Mouse (Mus musculus): ENCODE data around the gene Rnf26. TPM values are rescaled to one million over a fixed set of nuclear protein-coding genes. Genes with fewer than 3 reads are reported as not detected.

Gene Rnf26
- 8.5 and 11.1 TPM in 2 replicates for polyA plus RNA-seq (2012)

DNA sequence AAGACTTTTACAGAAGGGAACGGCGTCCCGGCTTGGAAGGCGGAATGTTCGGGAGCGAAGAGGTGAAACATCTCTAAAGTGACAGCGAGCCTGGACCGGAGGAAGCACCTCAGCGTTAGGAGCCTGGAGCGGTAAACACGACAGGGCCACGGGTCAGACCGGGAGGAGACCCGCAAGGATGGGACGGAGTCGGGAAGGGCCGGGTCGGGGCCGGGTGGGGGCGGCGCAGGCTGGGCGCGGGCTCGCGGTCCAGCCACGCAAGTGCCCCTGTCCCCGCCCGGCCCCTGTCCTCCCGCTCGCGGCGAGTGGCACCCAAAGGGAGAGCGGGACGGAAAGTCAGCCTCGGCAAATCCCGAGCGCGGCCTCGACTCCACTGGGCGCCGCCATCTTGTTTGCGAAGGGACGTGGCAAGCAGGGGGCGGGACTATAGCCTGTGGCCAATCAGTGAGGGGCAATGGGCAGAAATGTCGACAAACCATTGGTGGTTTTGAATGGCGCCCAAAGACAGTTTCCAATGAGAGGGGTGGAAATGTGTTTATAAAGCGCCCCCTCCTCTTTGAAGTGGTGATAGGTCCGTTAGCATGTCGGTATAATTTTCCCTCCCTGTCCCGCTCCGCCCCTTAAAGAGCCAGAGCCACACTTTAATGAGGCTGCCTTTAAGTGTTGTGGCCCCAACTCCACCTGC is at the start of gene Rnf26, which contains the start of gene Gm49380:
TSS of gene Rnf26 (minus strand) at position 413 of the 685 bp plus-strand sequence.
TSS of gene Gm49380 (minus strand) at position 396 of the 685 bp plus-strand sequence.
- H3K9me3 ChIP-seq (ENCODE audit: control insufficient read depth, low read length), result no peaks in the 10 kb centered on the region
- no peaks in the 10 kb centered on the region for H3K27me3 ChIP-seq (ENCODE audit: control insufficient read depth)
- H3K36me3 ChIP-seq (ENCODE audit: control insufficient read depth), result peaks cover 33% of the 10 kb centered on the region
- peaks cover 46% of the 10 kb centered on the region for H3K4me1 ChIP-seq (ENCODE audit: control insufficient read depth)
- no peak for TF ChIP-seq TAL1 (IDR thresholded peaks at IDR 0.05; ENCODE audit: low read length)
- TF ChIP-seq GATA1 (IDR thresholded peaks at IDR 0.05; ENCODE audit: low read length), result no peak
- peak within 1 kb of the TSS; percentile 83 for H3K4me3 ChIP-seq (replicated peaks)

DNA sequence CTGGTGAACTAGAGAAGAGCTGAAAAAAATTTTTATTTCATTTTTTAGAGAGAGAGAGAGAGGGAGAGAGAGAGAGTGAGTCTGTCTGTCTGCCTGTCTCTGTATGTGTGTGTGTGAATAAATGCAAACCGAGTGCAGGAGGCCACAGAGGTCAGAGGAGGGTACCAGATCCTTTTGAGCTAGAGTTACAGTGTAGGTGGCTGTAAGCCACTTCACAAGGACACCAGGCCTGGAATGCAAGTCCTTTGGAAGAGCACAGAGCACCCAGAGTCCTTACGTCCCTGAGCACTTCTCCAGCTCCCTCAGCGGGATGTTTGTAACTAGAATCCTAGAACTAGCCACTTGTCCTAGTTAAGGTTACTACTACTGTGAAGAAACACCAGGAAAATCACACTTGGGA is 46.6 kb upstream of the Rnf26 start:
- Histone ChIP-seq H3K4me1 (ENCODE audit: control insufficient read depth) (no peaks in the 10 kb centered on the region), H3K27me3 (ENCODE audit: control insufficient read depth) (no peaks in the 10 kb centered on the region), H3K9me3 (ENCODE audit: control insufficient read depth, low read length) (no peaks in the 10 kb centered on the region), H3K36me3 (ENCODE audit: control insufficient read depth) (peaks cover 76% of the 10 kb centered on the region), H3K4me3 (replicated peaks) (no peak overlapping the region)
- TF ChIP-seq GATA1 (IDR thresholded peaks at IDR 0.05; ENCODE audit: low read length) (no peak), TAL1 (IDR thresholded peaks at IDR 0.05; ENCODE audit: low read length) (no peak)

DNA sequence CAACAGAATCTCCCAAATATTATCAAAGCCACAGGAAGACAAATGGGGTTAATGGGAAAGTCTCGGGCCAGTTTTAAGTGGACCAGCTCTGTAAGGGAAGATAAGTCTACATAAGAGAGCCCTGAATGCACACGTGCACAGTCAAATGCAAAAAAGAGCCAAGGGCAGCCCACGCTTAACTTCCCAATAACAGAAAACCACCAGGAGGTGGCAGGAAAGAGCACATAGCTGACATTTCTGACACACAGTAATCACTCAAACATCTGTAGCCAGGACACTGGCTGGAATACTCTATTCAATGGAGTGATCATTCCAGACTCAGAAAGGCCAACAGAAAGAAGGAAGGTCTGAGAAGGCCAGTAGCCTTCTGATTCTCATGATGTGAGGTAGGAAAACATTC is 34.0 kb upstream of the Rnf26 start:
- Histone ChIP-seq H3K9me3 (ENCODE audit: control insufficient read depth, low read length) (no peaks in the 10 kb centered on the region), H3K4me3 (replicated peaks) (no peak overlapping the region), H3K4me1 (ENCODE audit: control insufficient read depth) (no peaks in the 10 kb centered on the region), H3K27me3 (ENCODE audit: control insufficient read depth) (no peaks in the 10 kb centered on the region), H3K36me3 (ENCODE audit: control insufficient read depth) (peaks cover 60% of the 10 kb centered on the region)
- TF ChIP-seq GATA1 (IDR thresholded peaks at IDR 0.05; ENCODE audit: low read length) (no peak), TAL1 (IDR thresholded peaks at IDR 0.05; ENCODE audit: low read length) (no peak)

DNA sequence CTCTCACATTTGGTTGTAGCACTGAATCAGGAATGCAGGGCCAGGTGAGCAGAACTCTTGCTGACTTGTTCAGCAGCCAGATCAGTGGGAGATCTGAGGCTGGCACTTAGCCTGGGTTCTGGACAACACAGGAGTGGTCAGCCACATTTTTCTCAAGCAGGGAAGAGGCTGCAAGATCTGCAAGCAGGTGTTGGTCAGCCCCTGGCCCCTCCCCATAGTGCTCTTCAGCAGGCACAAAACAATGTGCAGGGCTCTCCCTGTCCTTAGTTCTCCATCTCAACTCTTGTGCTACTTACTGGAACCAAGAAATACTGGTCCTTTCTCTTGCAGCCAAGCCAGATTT is 31.4 kb upstream of the Rnf26 start:
- no peak overlapping the region for H3K4me3 ChIP-seq (replicated peaks)
- H3K4me1 ChIP-seq (ENCODE audit: control insufficient read depth), result no peaks in the 10 kb centered on the region
- no peaks in the 10 kb centered on the region for H3K27me3 ChIP-seq (ENCODE audit: control insufficient read depth)
- no peak for TF ChIP-seq TAL1 (IDR thresholded peaks at IDR 0.05; ENCODE audit: low read length)
- no peak for TF ChIP-seq GATA1 (IDR thresholded peaks at IDR 0.05; ENCODE audit: low read length)
- peaks cover 41% of the 10 kb centered on the region for H3K36me3 ChIP-seq (ENCODE audit: control insufficient read depth)
- H3K9me3 ChIP-seq (ENCODE audit: control insufficient read depth, low read length), result no peaks in the 10 kb centered on the region

DNA sequence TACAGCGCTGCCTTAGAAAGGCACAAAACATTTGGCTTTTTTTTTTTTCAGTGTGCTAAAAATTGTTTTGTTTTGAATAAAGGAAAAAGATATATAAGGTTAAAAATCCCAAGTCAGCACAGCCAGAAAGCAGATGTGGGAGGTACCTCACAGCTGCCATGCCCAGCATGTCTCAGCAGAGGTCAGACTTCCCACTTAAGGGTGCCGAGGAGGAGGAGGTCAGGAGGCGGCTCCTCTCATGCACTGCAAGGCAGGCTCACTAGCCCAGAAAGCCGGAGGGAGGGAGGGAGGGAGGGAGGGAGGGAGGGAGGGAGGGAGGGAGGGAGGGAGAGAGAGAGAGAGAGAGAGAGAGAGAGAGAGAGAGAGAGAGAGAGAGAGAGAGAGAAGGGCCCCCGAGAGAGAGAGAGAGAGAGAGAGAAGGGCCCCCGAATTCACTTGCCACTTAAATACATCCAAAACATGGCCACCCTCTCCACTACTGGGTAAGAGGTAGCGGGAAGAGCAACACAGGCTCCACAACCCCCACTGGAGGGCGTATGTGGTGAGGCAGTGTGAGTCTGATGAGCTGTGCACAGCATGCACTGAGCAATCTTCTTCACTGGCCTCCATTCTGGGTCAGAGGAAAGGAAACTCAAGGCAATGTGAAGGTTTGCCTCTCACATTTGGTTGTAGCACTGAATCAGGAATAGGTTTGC is 30.9 kb upstream of the Rnf26 start:
- Histone ChIP-seq H3K9me3 (ENCODE audit: control insufficient read depth, low read length) (no peaks in the 10 kb centered on the region), H3K4me3 (replicated peaks) (no peak overlapping the region), H3K27me3 (ENCODE audit: control insufficient read depth) (no peaks in the 10 kb centered on the region), H3K4me1 (ENCODE audit: control insufficient read depth) (no peaks in the 10 kb centered on the region), H3K36me3 (ENCODE audit: control insufficient read depth) (peaks cover 41% of the 10 kb centered on the region)
- TF ChIP-seq TAL1 (IDR thresholded peaks at IDR 0.05; ENCODE audit: low read length) (no peak), GATA1 (IDR thresholded peaks at IDR 0.05; ENCODE audit: low read length) (no peak)

DNA sequence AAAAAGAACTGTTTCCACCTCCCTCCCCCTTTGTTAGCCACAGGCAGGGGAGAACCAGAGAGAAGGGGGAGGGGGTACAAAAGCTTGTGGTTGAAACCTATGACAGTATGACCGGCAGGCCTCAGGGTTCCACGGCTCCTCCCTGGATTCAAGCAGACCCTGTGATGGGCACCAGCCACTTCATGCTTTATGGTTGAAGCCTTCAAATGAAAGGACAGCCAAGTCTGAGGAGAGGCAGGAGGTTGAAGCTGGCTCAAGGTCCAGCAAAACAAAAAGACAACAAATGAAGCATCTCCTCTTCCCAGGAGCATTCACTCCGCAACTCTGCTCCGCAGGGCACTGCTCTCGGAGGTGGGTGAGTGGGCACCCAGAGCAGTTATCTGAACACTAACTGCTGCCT is 30.1 kb upstream of the Rnf26 start:
- Histone ChIP-seq H3K9me3 (ENCODE audit: control insufficient read depth, low read length) (no peaks in the 10 kb centered on the region), H3K4me1 (ENCODE audit: control insufficient read depth) (no peaks in the 10 kb centered on the region), H3K27me3 (ENCODE audit: control insufficient read depth) (no peaks in the 10 kb centered on the region; the same call in 1 of the 2 replicates), H3K4me3 (replicated peaks) (no peak overlapping the region), H3K36me3 (ENCODE audit: control insufficient read depth) (peaks cover 36% of the 10 kb centered on the region)
- no peak for TF ChIP-seq GATA1 (IDR thresholded peaks at IDR 0.05; ENCODE audit: low read length)
- TF ChIP-seq TAL1 (IDR thresholded peaks at IDR 0.05; ENCODE audit: low read length), result no peak

DNA sequence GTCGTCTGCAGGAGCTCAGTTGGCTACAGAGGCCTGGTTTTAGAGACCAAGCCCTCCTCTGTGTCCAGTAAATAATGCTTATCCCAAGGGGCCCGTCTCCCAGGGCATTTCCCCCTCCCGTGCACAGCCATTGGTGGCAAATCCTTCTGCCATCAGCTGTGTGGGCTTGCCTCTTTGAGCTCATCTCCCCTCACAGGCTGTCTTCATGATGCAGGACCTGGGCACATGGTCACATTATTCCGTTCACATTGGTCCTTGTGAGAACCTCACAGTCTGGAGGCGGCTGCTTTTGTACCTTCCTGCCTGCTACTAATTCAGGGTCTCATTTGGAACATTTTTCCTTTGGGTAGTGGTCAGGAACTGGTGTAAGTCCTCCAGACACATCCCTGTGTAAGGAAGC is 28.6 kb upstream of the Rnf26 start:
- Histone ChIP-seq H3K4me1 (ENCODE audit: control insufficient read depth) (no peaks in the 10 kb centered on the region), H3K9me3 (ENCODE audit: control insufficient read depth, low read length) (no peaks in the 10 kb centered on the region), H3K27me3 (ENCODE audit: control insufficient read depth) (peaks cover 7% of the 10 kb centered on the region), H3K36me3 (ENCODE audit: control insufficient read depth) (peaks cover 29% of the 10 kb centered on the region), H3K4me3 (replicated peaks) (no peak overlapping the region)
- TF ChIP-seq GATA1 (IDR thresholded peaks at IDR 0.05; ENCODE audit: low read length), result no peak
- no peak for TF ChIP-seq TAL1 (IDR thresholded peaks at IDR 0.05; ENCODE audit: low read length)

DNA sequence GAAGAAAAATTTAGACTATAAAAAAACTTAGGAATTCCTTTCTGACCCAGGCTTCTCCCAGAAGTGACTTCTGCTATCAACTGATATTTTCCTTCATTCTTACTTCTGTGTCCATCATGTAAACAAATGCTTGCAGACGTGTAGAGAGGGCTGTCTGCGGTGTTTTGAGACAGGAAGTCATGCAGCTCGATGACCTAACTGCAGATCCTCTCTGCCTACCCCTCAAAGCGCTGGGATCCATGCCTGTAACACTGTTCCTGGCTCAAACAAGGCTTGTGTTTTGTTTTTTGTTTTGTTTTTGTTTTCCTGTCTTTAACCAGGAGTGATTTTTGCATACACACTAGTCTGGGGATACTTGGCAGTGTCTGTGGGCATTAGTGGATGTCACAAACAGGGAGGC is 24.5 kb upstream of the Rnf26 start:
- no peak overlapping the region for H3K4me3 ChIP-seq (replicated peaks)
- TF ChIP-seq TAL1 (IDR thresholded peaks at IDR 0.05; ENCODE audit: low read length) (no peak), GATA1 (IDR thresholded peaks at IDR 0.05; ENCODE audit: low read length) (no peak)
- H3K36me3 ChIP-seq (ENCODE audit: control insufficient read depth), result peaks cover 3% of the 10 kb centered on the region; the same call in 1 of the 2 replicates
- peaks cover 9% of the 10 kb centered on the region for H3K4me1 ChIP-seq (ENCODE audit: control insufficient read depth)
- H3K9me3 ChIP-seq (ENCODE audit: control insufficient read depth, low read length), result no peaks in the 10 kb centered on the region; the same call in 1 of the 2 replicates
- H3K27me3 ChIP-seq (ENCODE audit: control insufficient read depth), result peaks cover 48% of the 10 kb centered on the region

DNA sequence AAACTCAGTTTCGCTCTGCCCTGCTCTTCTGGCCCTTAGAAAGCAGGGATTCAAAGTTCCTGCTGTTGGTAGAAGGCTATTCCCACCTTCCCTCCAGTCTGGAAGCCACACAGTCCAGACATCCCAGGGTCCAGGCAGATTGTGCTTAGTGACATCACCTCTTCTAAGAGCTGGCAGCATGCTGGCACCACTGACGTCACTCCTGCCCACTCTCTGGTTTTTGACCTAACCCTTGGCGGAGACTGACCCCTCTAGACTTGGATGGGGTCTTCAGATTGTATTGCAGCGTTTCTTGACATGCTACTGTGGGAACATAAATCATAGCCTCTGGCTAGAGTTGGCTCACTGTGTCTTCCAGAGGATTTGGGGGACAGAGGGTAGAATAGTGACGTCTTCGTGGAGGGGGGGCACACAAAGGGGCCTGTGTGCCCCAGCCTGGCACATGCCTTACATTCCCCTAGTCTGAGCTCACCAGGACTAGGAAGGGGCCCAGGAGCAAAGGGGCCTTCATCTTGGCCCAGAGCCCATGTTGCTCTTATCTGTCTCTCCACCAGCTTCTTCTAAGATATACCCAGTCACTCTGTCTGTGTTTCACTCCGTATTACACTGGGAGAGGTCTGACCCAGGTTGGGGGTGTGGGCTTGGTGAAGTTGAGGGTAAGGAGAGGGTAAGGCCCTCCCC is 22.6 kb upstream of the Rnf26 start:
- Histone ChIP-seq H3K4me3 (replicated peaks) (no peak overlapping the region), H3K36me3 (ENCODE audit: control insufficient read depth) (no peaks in the 10 kb centered on the region), H3K9me3 (ENCODE audit: control insufficient read depth, low read length) (no peaks in the 10 kb centered on the region; the same call in 1 of the 2 replicates), H3K4me1 (ENCODE audit: control insufficient read depth) (peaks cover 9% of the 10 kb centered on the region), H3K27me3 (ENCODE audit: control insufficient read depth) (peaks cover 68% of the 10 kb centered on the region)
- TF ChIP-seq GATA1 (IDR thresholded peaks at IDR 0.05; ENCODE audit: low read length) (no peak), TAL1 (IDR thresholded peaks at IDR 0.05; ENCODE audit: low read length) (no peak)
